Mouse (Mus musculus): ENCODE data around the gene Orai2.

- TF ChIP-seq CTCF (IDR thresholded peaks at IDR 0.05; ENCODE audit: low read depth), result no peak
- no peak for TF ChIP-seq EP300 (IDR thresholded peaks at IDR 0.05; ENCODE audit: low read depth)
Measured at GRCm38 (mm10) chr5:136191870-136192269, 21.4 kb upstream of the Orai2 start.

All from heart, postnatal 0 days (tissue).